Mouse (Mus musculus) CH12.LX (cell line): Measurements from ENCODE around the gene Kcnj5. TPM values are rescaled to one million over a fixed set of nuclear protein-coding genes. Genes with fewer than 3 reads are reported as not detected.

Source experiments
- DNase-seq: peaks from one replicate; pipeline ENCODE4 v3.0.0-alpha.2; 2013; ENCODE audit errors: extremely low read depth
- H3K27ac ChIP-seq: 2 replicates; pipeline ENCODE4 v1.5.1; 2012; ENCODE audit warnings: low read depth, mild to moderate bottlenecking, control low read depth, moderate library complexity; ENCODE audit not compliant: insufficient read depth
- H3K27me3 ChIP-seq: replicated peaks from 2 replicates; pipeline ENCODE3; 2012; ENCODE audit warnings: inconsistent platforms
- H3K36me3 ChIP-seq, 2 experiments: replicated peaks in 1 of 2; 2 replicates each; pipeline versions ENCODE3 to v1.6.1; 2012; ENCODE audit warnings: inconsistent platforms in 1 of 2, low read length in 1 of 2, mild to moderate bottlenecking in 1 of 2, mixed read lengths in 1 of 2, moderate library complexity in 1 of 2; ENCODE audit not compliant: control insufficient read depth in 1 of 2, insufficient read depth in 1 of 2
- H3K4me1 ChIP-seq, 2 experiments: 2 replicates each; pipeline ENCODE4 v1.6.1; 2012; ENCODE audit warnings: inconsistent platforms in 1 of 2, moderate library complexity in 1 of 2; ENCODE audit not compliant: insufficient read depth in 2 of 2, control insufficient read depth in 1 of 2
- H3K4me2 ChIP-seq: 2 replicates; pipeline ENCODE4 v1.6.1; 2012; ENCODE audit warnings: low read depth, mild to moderate bottlenecking, control low read depth; ENCODE audit not compliant: poor library complexity, insufficient read depth, severe bottlenecking
- H3K4me3 ChIP-seq, 3 experiments: fragments of 150-350 bp in 1 of 3; sonication (generic) in 1 of 3; replicated peaks in 1 of 3; 2 replicates each; pipeline versions ENCODE3 to v1.5.1; 2011 to 2012; ENCODE audit warnings: low read depth in 2 of 3, low read length in 2 of 3, mild to moderate bottlenecking in 2 of 3, moderate library complexity in 2 of 3, control low read depth in 1 of 3, improper control_type of control experiment in 1 of 3, inconsistent platforms in 1 of 3, mixed read lengths in 1 of 3; ENCODE audit not compliant: poor library complexity in 1 of 3
- H3K79me2 ChIP-seq: replicated peaks from 2 replicates; pipeline ENCODE4 v1.6.1; 2012; ENCODE audit warnings: mild to moderate bottlenecking, moderate library complexity; ENCODE audit not compliant: control insufficient read depth, poor library complexity, insufficient read depth, severe bottlenecking; ENCODE audit errors: extremely low read depth
- H3K9ac ChIP-seq: 2 replicates; pipeline ENCODE4 v1.6.1; 2012; ENCODE audit warnings: low read depth, mild to moderate bottlenecking, control low read depth, moderate library complexity; ENCODE audit not compliant: insufficient read depth
- H3K9me3 ChIP-seq: replicated peaks from 2 replicates; pipeline ENCODE3; 2012; ENCODE audit warnings: low read length, inconsistent platforms, mixed read lengths
- BHLHE40 ChIP-seq: IDR thresholded peaks from 2 replicates; pipeline ENCODE4 v1.6.1; 2011; ENCODE audit warnings: mild to moderate bottlenecking, low read depth, low read length, improper control_type of control experiment
- CHD2 ChIP-seq: IDR thresholded peaks from 2 replicates; pipeline ENCODE4 v1.6.1; 2011; ENCODE audit warnings: low read length, improper control_type of control experiment
- CTCF ChIP-seq, 2 experiments: IDR thresholded peaks in 1 of 2; conservative IDR thresholded peaks in 1 of 2; 2 replicates each; pipeline ENCODE4 v1.5.1; 2011 to 2012; ENCODE audit warnings: low read depth in 2 of 2, low read length in 2 of 2, improper control_type of control experiment in 1 of 2, inconsistent platforms in 1 of 2, mild to moderate bottlenecking in 1 of 2, moderate library complexity in 1 of 2
- EP300 ChIP-seq: IDR thresholded peaks from 2 replicates; pipeline ENCODE4 v1.6.1; 2011; ENCODE audit warnings: low read length, improper control_type of control experiment
- ETS1 ChIP-seq: conservative IDR thresholded peaks from 2 replicates; pipeline ENCODE4 v1.6.1; 2012; ENCODE audit warnings: low read depth, mild to moderate bottlenecking, inconsistent platforms, low read length, improper control_type of control experiment, moderate library complexity
- IRF4 ChIP-seq: IDR thresholded peaks from 2 replicates; pipeline ENCODE4 v1.6.1; 2014; ENCODE audit warnings: low read depth, mild to moderate bottlenecking, inconsistent platforms, low read length, improper control_type of control experiment
- JUN ChIP-seq: IDR thresholded peaks from 2 replicates; pipeline ENCODE4 v1.6.1; 2011; ENCODE audit warnings: low read depth, mild to moderate bottlenecking, low read length, improper control_type of control experiment, moderate library complexity; ENCODE audit not compliant: insufficient read depth
- JUND ChIP-seq: conservative IDR thresholded peaks from 2 replicates; pipeline ENCODE4 v1.6.1; 2011; ENCODE audit warnings: low read depth, low read length, improper control_type of control experiment
- MAX ChIP-seq: IDR thresholded peaks from 2 replicates; pipeline ENCODE4 v1.6.1; 2011; ENCODE audit warnings: low read length, improper control_type of control experiment
- MAZ ChIP-seq: IDR thresholded peaks from 2 replicates; pipeline ENCODE4 v1.6.1; 2012; ENCODE audit warnings: low read depth, mild to moderate bottlenecking, inconsistent platforms, low read length, improper control_type of control experiment, moderate library complexity
- MXI1 ChIP-seq: IDR thresholded peaks from 2 replicates; pipeline ENCODE4 v1.6.1; 2011; ENCODE audit warnings: mild to moderate bottlenecking, low read depth, low read length, improper control_type of control experiment
- MYC ChIP-seq: IDR thresholded peaks from 2 replicates; pipeline ENCODE4 v1.6.1; 2011; ENCODE audit warnings: low read depth, mild to moderate bottlenecking, improper control_type of control experiment, low read length
- NELFE ChIP-seq: IDR thresholded peaks from 2 replicates; pipeline ENCODE4 v1.6.1; 2011; ENCODE audit warnings: low read depth, low read length, improper control_type of control experiment
- PAX5 ChIP-seq: IDR thresholded peaks from 2 replicates; pipeline ENCODE4 v1.6.1; 2012; ENCODE audit warnings: low read length, inconsistent platforms, mixed read lengths
- RAD21 ChIP-seq: IDR thresholded peaks from 2 replicates; pipeline ENCODE4 v1.6.1; 2011; ENCODE audit warnings: low read depth, mild to moderate bottlenecking, low read length, improper control_type of control experiment, moderate library complexity
- SIN3A ChIP-seq: IDR thresholded peaks from 2 replicates; pipeline ENCODE4 v1.6.1; 2012; ENCODE audit warnings: low read length, improper control_type of control experiment, inconsistent platforms
- TBP ChIP-seq: conservative IDR thresholded peaks from 2 replicates; pipeline ENCODE4 v1.6.1; 2011; ENCODE audit warnings: low read depth, low read length, improper control_type of control experiment
- TCF12 ChIP-seq: IDR thresholded peaks from 2 replicates; pipeline ENCODE4 v1.6.1; 2014; ENCODE audit warnings: low read depth, mild to moderate bottlenecking, inconsistent platforms, low read length, improper control_type of control experiment
- USF1 ChIP-seq: IDR thresholded peaks from 2 replicates; pipeline ENCODE4 v1.6.1; 2014; ENCODE audit warnings: low read depth, mild to moderate bottlenecking, inconsistent platforms, low read length, improper control_type of control experiment
- ZC3H11A ChIP-seq: IDR thresholded peaks from 2 replicates; pipeline ENCODE4 v1.6.1; 2012; ENCODE audit warnings: low read depth, mild to moderate bottlenecking, inconsistent platforms, low read length, improper control_type of control experiment
- ZKSCAN1 ChIP-seq: IDR thresholded peaks from 2 replicates; pipeline ENCODE4 v1.6.1; 2012; ENCODE audit warnings: low read depth, inconsistent platforms, low read length, improper control_type of control experiment, borderline replicate concordance
- ZMIZ1 ChIP-seq: IDR thresholded peaks from 2 replicates; pipeline ENCODE4 v1.6.1; 2012; ENCODE audit warnings: low read depth, mild to moderate bottlenecking, inconsistent platforms, low read length, improper control_type of control experiment
- dilution Hi-C: fragments of 300-500 bp; cut with MboI; formaldehyde crosslinking; loops from 2 replicates; pipeline ENCODE4 v1.14.3; 2020; ENCODE audit warnings: low sequenced_read_pairs; ENCODE audit not compliant: extremely low pct_unique_long_range_greater_than_20kb, extremely low pct_ligation_motif_present
- in situ Hi-C: fragments of 300-500 bp; cut with MboI; formaldehyde crosslinking; loops from 3 replicates; pipeline ENCODE4 v1.14.3; 2019; ENCODE audit warnings: low sequenced_read_pairs, low pct_ligation_motif_present, low pct_unique_long_range_greater_than_20kb, mixed read lengths
- polyA plus RNA-seq: library from polyadenylated mRNA; unstranded; fragments of >175 nt; gene quantifications from 2 replicates; pipeline ENCODE4 v1.2.1, GENCODE M21; 2012; ENCODE audit warnings: low read depth; ENCODE audit not compliant: insufficient read length
- total RNA-seq, 2 experiments: library from RNA; depleted of rRNA; stranded (reverse); fragments of 300-350 nt in 1 of 2; fragments of >200 nt in 1 of 2; gene quantifications; 2 replicates each; pipeline ENCODE4 v1.2.3; 2012 to 2014

Kcnj5 gene
- total RNA-seq (2012; rRNA removed): not detected in 2 replicates
- not detected in 2 replicates for total RNA-seq (2014; rRNA removed)
- polyA plus RNA-seq: not detected in 2 replicates

- H3K4me1 ChIP-seq: peaks cover 0 to 1% of the 10 kb centered on the region in 2 experiments; a peak in 1 of 4 replicates
- H3K9me3 ChIP-seq: no peaks in the 10 kb centered on the region
- no peaks in the 10 kb centered on the region for H3K36me3 ChIP-seq
- dilution Hi-C loops: no loop called here
- H3K4me3 ChIP-seq: no peak within 1 kb of the TSS
- DNase-seq: no peak
- in situ Hi-C loops: loop anchor here (5.0 kb wide), 1 partner anchor 72 kb away; no protein-coding TSS in a partner anchor
- H3K27ac ChIP-seq: no peak within 1 kb of the TSS
- H3K27me3 ChIP-seq: no peaks in the 10 kb centered on the region
- H3K9ac ChIP-seq: no peak within 1 kb of the TSS
- no peak for TF ChIP-seq ZMIZ1
- no peak for TF ChIP-seq MYC
- no peak for TF ChIP-seq USF1
- no peak for TF ChIP-seq BHLHE40
- TF ChIP-seq ETS1: no peak
- no peak for TF ChIP-seq TBP
- TF ChIP-seq MXI1: no peak
- no peak within 1 kb of the TSS for H3K4me2 ChIP-seq
- H3K79me2 ChIP-seq: no peaks in the 10 kb centered on the region
Measured at GRCm38 (mm10) chr9:32344051-32344450, at the start of gene Kcnj5. Gene Kcnj5 (minus strand): TSS chr9:32344350.

DNA sequence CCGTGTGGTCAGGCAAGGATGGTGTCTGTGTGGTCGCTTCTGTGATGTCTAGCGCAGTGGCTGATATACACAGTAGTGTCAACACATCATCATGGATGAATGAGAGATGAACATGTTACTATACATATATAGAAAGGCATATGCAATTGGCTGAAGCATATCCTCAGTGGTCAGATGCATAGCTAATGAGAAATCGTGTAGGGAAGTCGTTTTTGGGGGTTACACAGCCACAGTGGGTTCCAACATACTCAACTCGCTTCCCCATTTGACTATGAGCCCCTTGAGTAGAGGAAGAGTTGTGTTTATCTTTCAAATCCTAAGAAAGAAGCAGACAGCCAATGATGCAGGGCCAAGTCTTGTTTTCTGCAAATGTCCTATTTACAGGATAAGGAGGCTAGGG lies 48.6 kb upstream of the Kcnj5 start:
- Histone ChIP-seq H3K79me2 (no peaks in the 10 kb centered on the region), H3K4me2 (no peak overlapping the region), H3K27me3 (no peaks in the 10 kb centered on the region), H3K27ac (no peak overlapping the region), H3K36me3 (no peaks in the 10 kb centered on the region), H3K9ac (no peak overlapping the region), H3K9me3 (no peaks in the 10 kb centered on the region), H3K4me1 (peaks cover 32 to 62% of the 10 kb centered on the region in 2 experiments), H3K4me3 (no peak overlapping the region)
- in situ Hi-C loops (no loop called here), dilution Hi-C loops (no loop called here)
- TF ChIP-seq RAD21 (no peak), SIN3A (no peak), ETS1 (no peak), MAZ (no peak), EP300 (no peak), ZKSCAN1 (no peak), PAX5 (no peak), MAX (no peak), JUN (no peak), TCF12 (no peak), CTCF (conservative IDR thresholded peaks at IDR 0.05 in 1 of 2, IDR thresholded peaks at IDR 0.05 in 1 of 2; ENCODE audit: low read depth in 2 of 2, low read length in 2 of 2) (no peak), NELFE (no peak), ZC3H11A (no peak), CHD2 (no peak), MYC (no peak), IRF4 (no peak), JUND (no peak)
- no peak for DNase-seq
